Mouse (Mus musculus) megakaryocyte, adult 5-6 weeks (primary cell): ENCODE measurements around the gene Nkap. TPM values are rescaled to one million over a fixed set of nuclear protein-coding genes. Genes with fewer than 3 reads are reported as not detected.
"Not testable (repeated sequence)": the region's sequence is repeated elsewhere in the genome, so short reads cannot be mapped to it uniquely, and the experiment has no call there.

Experiments used
- ATAC-seq: 2 replicates; pipeline ENCODE4 v1.8.0; 2016; ENCODE audit warnings: mild to moderate bottlenecking, inconsistent platforms; ENCODE audit not compliant: poor library complexity, severe bottlenecking
- total RNA-seq, 2 experiments: library from RNA; stranded (forward) in 1 of 2; stranded (reverse) in 1 of 2; fragments of 153-499, 151-499 nt in 1 of 2; fragments of 221-1000, 200-1000 nt in 1 of 2; gene quantifications; 2 replicates each; pipeline versions ENCODE4 v1.2.3 to v1.2.4; 2015 to 2017

Nkap gene
- total RNA-seq, 2 experiments from 2014 or later, result 18.5 to 37.4 TPM

GRCm38 (mm10) chrX:37144954-37145353 lies 18.4 kb downstream of the Nkap start:
- ATAC-seq, result peak; percentile 60; the same call in 1 of the 2 replicates

- no peak for ATAC-seq
Observed at GRCm38 (mm10) chrX:37157839-37158238, 31.2 kb downstream of the Nkap start.

- ATAC-seq, result no peak
Observed at GRCm38 (mm10) chrX:37161169-37161568, 34.6 kb downstream of the Nkap start.

- no peak for ATAC-seq
Observed at GRCm38 (mm10) chrX:37163115-37163514, 36.5 kb downstream of the Nkap start.

GRCm38 (mm10) chrX:37167085-37167484 lies 40.5 kb downstream of the Nkap start:
- ATAC-seq, result peak; percentile 80

DNA sequence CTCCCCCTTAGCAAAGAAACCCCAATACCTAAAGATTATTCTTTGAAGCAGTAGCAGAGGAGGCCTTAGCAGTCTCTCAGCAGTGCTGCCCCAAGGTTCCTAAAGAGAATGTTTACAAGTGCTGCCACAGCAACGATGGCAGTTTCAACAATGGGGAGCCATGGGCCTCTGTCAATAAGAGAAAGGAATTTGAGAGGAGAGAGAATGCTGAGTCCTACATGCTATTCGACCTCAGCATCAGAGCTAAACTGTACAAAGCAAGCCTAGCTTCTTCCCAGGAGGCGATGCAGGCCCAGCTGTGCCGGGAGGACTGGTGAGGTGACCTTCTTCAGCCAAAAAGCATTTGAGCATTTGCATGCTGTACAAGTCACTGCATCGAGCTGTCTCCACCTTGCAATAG lies 42.1 kb downstream of the Nkap start, which contains the start of gene Akap14:
TSS of gene Akap14 (minus strand) at position 101 of the 400 bp plus-strand sequence.
- ATAC-seq, result no peak

GRCm38 (mm10) chrX:37184401-37184800 lies 57.8 kb downstream of the Nkap start:
- ATAC-seq, result not testable (repeated sequence)

- no peak for ATAC-seq
Observed at GRCm38 (mm10) chrX:37190755-37191104, 64.1 kb downstream of the Nkap start.

- peak; percentile 99 for ATAC-seq
Observed at GRCm38 (mm10) chrX:37191105-37191743, 64.6 kb downstream of the Nkap start, which contains the start of the genes Ndufa1 and Rnf113a1. Ndufa1 (minus strand) TSS chrX:37191163. Rnf113a1 (plus strand) TSS chrX:37191245.

DNA sequence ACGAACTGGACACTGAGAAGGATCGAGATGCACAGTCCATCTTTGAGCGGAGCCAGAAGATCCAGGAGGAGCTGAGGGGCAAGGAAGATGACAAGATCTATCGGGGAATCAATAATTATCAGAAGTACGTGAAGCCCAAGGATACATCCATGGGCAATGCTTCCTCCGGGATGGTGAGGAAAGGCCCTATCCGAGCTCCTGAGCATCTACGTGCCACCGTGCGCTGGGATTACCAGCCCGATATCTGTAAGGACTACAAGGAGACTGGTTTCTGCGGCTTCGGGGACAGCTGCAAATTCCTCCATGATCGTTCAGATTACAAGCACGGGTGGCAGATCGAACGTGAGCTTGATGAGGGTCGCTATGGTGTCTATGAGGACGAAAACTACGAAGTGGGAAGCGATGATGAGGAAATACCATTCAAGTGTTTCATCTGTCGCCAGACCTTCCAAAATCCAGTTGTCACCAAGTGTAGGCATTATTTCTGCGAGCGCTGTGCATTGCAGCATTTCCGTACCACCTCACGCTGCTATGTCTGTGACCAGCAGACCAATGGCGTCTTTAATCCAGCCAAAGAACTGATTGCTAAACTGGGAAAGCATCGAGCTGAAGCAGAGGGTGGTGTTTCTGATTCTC lies 65.3 kb downstream of the Nkap start:
- peak; percentile 63 for ATAC-seq

GRCm38 (mm10) chrX:37198676-37199075 lies 72.1 kb downstream of the Nkap start:
- ATAC-seq, result no peak

Other genes starting within 250 kb of the Nkap start
- gene Nkrf, start 223.9 kb upstream of the Nkap start, total RNA-seq (2015), result 6.4 and 6.6 TPM in 2 replicates
- gene Nkrf, start 223.9 kb upstream of the Nkap start, total RNA-seq (2017), result 3.2 and 8.0 TPM in 2 replicates
- 42.3 and 42.4 TPM in 2 replicates for gene Sept6, start 135.0 kb upstream of the Nkap start, total RNA-seq (2015)
- gene Sept6, start 135.0 kb upstream of the Nkap start, total RNA-seq (2017), result 37.9 and 38.7 TPM in 2 replicates
- not detected in 2 replicates for gene Sowahd, start 78.0 kb upstream of the Nkap start, total RNA-seq (2015)
- not detected in 2 replicates for gene Sowahd, start 78.0 kb upstream of the Nkap start, total RNA-seq (2017)
- gene Rpl39, start 41.4 kb upstream of the Nkap start, total RNA-seq (2015), result 1,116 and 1,186 TPM in 2 replicates
- gene Rpl39, start 41.4 kb upstream of the Nkap start, total RNA-seq (2017), result 3,519 and 4,154 TPM in 2 replicates
- 18.2 and 24.7 TPM in 2 replicates for gene Upf3b, start 16.5 kb upstream of the Nkap start, total RNA-seq (2015)
- gene Upf3b, start 16.5 kb upstream of the Nkap start, total RNA-seq (2017), result 25.6 and 26.2 TPM in 2 replicates
- gene Akap14, start 42.0 kb downstream of the Nkap start, total RNA-seq (2015), result not detected in 2 replicates
- gene Akap14, start 42.0 kb downstream of the Nkap start, total RNA-seq (2017), result not detected in 2 replicates
- gene Ndufa1, start 64.4 kb downstream of the Nkap start, total RNA-seq (2015), result 203 and 221 TPM in 2 replicates
- gene Ndufa1, start 64.4 kb downstream of the Nkap start, total RNA-seq (2017), result 123 and 131 TPM in 2 replicates
- 6.4 and 6.5 TPM in 2 replicates for gene Rnf113a1, start 64.5 kb downstream of the Nkap start, total RNA-seq (2015)
- gene Rnf113a1, start 64.5 kb downstream of the Nkap start, total RNA-seq (2017), result 2.8 and 4.5 TPM in 2 replicates
- gene Gm9, start 84.2 kb downstream of the Nkap start, total RNA-seq (2015), result not detected in 2 replicates
- gene Gm9, start 84.2 kb downstream of the Nkap start, total RNA-seq (2017), result not detected in 2 replicates
- not detected in 2 replicates for gene Rhox1, start 95.5 kb downstream of the Nkap start, total RNA-seq (2015)
- not detected in 2 replicates for gene Rhox1, start 95.5 kb downstream of the Nkap start, total RNA-seq (2017)
- gene Rhox2a, start 118.2 kb downstream of the Nkap start, total RNA-seq (2015), result not detected in 2 replicates
- not detected in 2 replicates for gene Rhox2a, start 118.2 kb downstream of the Nkap start, total RNA-seq (2017)
- gene Rhox3a, start 123.1 kb downstream of the Nkap start, total RNA-seq (2015), result not detected in 2 replicates
- gene Rhox3a, start 123.1 kb downstream of the Nkap start, total RNA-seq (2017), result not detected in 2 replicates
- not detected in 2 replicates for gene Rhox4a, start 138.5 kb downstream of the Nkap start, total RNA-seq (2015)
- not detected in 2 replicates for gene Rhox4a, start 138.5 kb downstream of the Nkap start, total RNA-seq (2017)